Mouse (Mus musculus) adrenal gland, postnatal 36 days (tissue): ENCODE results near the gene Prkar1a. TPM values are rescaled to one million over a fixed set of nuclear protein-coding genes. Genes with fewer than 3 reads are reported as not detected.

Source experiments
- DNase-seq, 2 experiments: peaks; one replicate each; pipeline ENCODE4 v3.0.0; 2021; ENCODE audit warnings: mixed read lengths in 1 of 2
- long read RNA-seq, 2 experiments: library from polyadenylated mRNA; stranded (forward); transcript quantifications; one replicate each; pipeline ENCODE4 v2.0.0; 2021; ENCODE audit warnings: borderline sequencing depth in 2 of 2
- total RNA-seq, 2 experiments: library from RNA; stranded (reverse); gene quantifications; 2 replicates each; pipeline ENCODE4 v1.2.3; 2021

The Prkar1a gene
- 100 to 1,000 TPM; 421 to 431 TPM for total RNA-seq
- long read RNA-seq, experiment 1, transcript Prkar1a-201 (11 exons, 3,359 nt): major isoform, 716 of 937 reads
- long read RNA-seq, experiment 1, partial matches to known transcripts: 178 of 937 reads
- long read RNA-seq, experiment 1, other reads (novel, unspliced or antisense): 42 of 937 reads
- long read RNA-seq, experiment 2, transcript Prkar1a-201 (11 exons, 3,359 nt): major isoform, 137 of 187 reads
- long read RNA-seq, experiment 2, partial matches to known transcripts: 46 of 187 reads
- long read RNA-seq, experiment 2, other reads (novel, unspliced or antisense): 3 of 187 reads

- DNase-seq: no peak
These were observed at the start of gene Prkar1a for GRCm38 (mm10) chr11:109649206-109649605. TSS of gene Prkar1a (plus strand) at chr11:109649405.

DNA sequence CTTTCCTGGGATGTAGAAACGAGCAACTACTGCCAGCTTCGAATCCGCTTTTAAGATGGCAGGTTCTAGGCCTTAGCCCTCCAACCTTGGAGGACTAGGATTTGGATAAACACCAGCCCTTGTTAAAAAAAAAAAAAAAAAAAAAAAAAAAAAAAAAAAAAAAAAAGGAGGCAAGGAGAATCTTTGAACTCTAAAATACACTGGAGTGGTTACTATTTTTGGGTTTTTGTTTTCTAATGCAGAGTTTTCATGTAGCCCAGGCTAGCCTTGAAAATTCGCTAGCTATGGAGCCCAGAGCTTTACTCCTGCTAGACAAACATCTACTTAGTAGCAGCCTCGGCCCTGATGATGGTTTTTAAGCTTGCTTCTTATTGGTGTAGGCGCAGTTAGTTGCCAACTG lies 41.6 kb upstream of the Prkar1a start:
- no peak for DNase-seq

GRCm38 (mm10) chr11:109608976-109609625 lies 40.1 kb upstream of the Prkar1a start:
- no peak for DNase-seq

DNA sequence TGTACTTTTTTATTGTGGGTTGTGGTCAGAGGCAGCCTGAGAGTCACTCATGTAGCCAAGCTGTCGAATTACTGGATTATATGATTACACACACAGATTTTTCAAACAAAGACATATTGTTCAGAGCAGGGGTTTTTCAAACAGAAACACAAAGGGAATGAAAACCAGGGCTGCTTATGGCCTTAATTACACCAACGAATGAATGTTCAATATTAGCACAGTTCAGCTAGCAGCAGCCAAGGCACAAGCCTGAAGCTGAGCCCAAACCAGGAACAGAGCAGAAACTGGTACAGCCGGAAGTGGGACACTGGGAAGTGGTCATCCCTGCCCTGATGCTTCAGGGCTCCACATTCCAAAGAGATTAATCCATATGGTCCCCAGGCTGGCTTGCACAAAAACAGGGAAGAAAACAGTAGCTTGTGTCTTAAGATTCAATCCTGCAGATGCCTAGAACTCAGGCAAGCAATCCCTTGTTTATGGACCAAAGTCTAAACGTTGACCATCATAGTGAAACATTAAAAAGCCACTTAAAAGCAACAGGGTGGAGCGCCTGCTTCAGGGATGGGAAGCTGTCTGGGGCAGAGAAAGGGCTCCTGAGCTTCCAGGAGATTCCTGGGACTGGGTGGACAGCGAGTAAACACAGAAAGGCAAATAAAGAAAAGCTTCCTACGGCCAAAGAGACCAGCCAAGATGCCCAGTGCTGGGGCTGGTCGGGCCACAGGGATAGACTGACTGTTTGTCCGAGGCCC lies 39.0 kb upstream of the Prkar1a start:
- DNase-seq: no peak

- DNase-seq: peak; percentile 63 to 71
These were observed 38.4 kb upstream of the Prkar1a start for GRCm38 (mm10) chr11:109610795-109611302.

- peak; percentile 100 for DNase-seq
These were observed 37.7 kb upstream of the Prkar1a start, which contains the start of gene Wipi1 for GRCm38 (mm10) chr11:109611303-109612149. TSS of gene Wipi1 (minus strand) at chr11:109611967.

DNA sequence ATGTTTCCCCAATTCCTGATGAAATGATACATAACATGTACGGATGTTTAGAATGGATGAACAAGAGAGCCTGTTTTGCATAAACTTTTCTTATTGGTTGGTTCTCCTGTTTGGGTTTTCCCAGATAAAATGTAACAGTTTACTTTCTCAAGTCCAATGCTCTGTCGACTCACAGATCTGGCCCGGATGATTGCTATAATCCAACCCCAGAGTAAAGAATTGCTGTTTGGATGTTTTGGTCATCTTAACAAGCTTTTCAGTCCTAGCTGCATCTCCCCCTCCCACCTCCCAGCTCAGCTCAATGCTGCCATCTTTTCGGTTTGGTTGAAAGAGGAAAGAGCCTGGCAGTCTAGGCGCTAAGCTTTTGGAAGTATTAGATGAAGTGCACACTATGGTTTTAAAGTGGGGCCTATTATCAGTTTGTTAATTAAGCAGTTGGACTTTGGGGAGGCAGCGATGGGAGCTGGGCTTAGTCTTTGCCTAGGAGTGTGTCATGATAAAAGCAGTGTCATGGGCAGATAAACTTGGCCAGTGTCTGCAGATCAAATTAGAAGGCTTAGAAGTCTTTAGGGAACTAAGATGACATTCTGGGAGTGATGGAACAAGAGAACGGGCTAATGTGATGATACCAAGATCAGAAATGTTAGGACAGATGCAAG lies 36.2 kb upstream of the Prkar1a start:
- no peak for DNase-seq

GRCm38 (mm10) chr11:109615286-109615685 lies 33.9 kb upstream of the Prkar1a start:
- DNase-seq: no peak

DNA sequence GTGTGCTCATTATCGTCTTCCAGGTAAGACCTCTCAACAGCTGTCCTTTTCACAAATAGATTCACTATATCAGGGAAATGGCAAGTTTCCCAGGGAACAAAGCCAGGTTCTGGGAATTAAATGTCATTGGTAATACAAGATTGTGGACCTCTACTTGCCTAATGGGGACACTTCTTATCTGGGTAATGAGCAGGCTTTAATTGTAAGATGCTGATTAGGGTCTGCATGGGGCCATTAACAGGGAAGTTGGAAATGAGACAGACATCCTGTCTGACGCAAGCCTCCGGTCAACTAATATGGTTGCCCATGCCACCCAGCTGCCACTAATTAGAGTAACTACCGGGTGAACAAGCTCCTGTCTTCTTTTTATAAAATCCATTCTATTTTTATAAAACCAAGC lies 32.9 kb upstream of the Prkar1a start:
- no peak for DNase-seq

DNA sequence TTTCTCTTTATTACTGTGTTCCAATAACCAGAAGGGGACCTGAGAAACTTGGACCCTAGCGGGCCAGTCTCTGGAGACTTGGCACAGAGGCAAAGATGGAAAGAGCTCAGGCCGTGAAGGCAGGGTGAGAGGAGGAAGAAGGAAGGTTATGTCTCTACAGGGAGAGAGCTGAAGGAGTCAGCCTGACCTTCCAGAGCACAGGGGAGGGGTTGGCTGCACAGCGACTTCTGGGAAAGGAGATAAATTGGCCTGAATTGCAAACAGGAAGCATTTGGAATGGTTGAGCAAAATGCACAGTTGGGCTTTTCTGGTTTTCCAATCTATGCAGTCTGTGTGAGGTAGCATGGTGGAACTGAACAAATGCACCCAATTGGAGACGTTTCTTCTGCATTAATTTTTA lies 32.4 kb upstream of the Prkar1a start:
- DNase-seq: peak; percentile 41 to 46

DNA sequence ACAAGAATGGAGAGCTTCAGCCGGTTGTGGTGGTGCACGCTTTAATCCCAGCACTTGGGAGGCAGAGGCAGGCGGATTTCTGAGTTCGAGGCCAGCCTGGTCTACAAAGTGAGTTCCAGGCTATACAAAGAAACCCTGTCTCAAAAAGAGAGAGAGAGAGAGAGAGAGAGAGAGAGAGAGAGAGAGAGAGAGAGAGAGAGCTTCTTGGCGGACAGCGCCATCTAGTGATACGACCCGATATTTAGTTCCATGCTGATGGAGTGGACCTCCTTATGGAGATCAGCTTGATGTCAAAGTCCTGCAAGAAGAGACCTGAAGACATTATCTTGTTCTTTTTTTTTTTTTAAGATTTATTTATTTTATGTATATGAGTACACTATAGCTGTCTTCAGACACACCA lies 30.1 kb upstream of the Prkar1a start:
- DNase-seq: peak; percentile 76 to 84

GRCm38 (mm10) chr11:109620356-109620755 lies 28.8 kb upstream of the Prkar1a start:
- DNase-seq: peak; percentile 72 to 74

GRCm38 (mm10) chr11:109621183-109621582 lies 28.0 kb upstream of the Prkar1a start:
- DNase-seq: peak; percentile 56 to 70

GRCm38 (mm10) chr11:109622518-109623037 lies 26.6 kb upstream of the Prkar1a start:
- DNase-seq: peak; percentile 22 to 50

DNA sequence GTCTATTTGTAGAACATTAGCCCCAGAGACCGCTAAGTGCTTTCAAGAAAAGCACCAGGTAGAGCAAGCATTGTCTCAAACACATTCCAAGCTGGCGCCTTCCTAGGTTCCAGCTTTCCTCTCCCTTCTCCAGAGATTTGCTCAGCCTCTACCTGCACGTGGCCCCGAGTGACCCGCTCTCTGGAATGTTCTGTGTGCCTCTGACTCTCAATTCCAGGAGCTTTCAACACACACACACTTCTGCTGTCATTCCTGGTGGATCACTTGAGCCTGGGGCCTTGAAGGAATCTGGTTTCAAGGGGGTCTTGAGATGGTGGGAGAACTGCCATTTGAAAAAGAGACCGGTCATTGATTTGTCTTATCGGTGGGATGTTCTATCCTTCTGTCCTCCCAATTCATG lies 26.0 kb upstream of the Prkar1a start:
- no peak for DNase-seq

DNA sequence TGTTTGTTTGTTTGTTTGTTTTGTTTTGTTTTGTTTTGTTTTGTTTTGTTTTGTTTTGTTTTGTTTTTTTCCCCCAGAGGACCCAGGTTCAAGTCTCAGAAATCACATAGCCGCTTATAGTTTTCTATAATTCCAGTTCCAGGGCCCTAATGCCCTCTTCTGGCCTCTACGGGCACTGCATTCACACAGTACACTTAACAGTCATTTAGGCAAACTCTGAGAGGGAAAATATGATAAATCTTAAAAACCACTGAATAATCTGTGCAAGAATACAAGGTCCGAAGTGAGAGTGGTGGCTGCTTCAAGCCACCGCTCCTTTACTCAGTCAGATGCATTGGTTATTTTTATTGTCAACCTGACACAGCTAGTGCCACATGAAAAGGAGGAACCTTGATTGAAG lies 21.6 kb upstream of the Prkar1a start:
- no peak for DNase-seq

GRCm38 (mm10) chr11:109628099-109628498 lies 21.1 kb upstream of the Prkar1a start:
- DNase-seq: no peak

DNA sequence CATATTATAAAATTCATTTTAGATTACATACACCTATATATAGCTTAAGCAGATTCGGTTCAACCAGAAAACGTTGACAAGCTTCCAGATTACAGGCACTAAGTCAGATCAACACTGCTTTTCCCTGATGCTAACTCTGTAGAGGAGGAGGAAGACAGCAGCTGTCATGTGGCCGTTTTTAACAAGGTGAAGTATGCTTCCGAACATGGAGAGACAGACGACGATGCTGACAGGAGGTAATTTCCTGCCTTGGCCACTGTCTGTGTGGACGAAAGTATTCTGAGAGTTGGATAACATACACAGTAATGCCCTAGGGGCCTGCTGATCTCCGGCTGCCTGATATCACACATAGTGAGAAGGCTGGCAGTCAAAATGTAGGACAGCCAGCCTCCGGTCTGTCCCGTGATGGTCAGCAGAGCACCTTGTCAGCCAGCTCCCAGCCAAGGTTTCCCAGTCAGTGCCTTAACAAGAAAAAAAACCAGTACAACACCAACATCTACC lies 20.1 kb upstream of the Prkar1a start:
- no peak for DNase-seq

GRCm38 (mm10) chr11:109634928-109635327 lies 14.3 kb upstream of the Prkar1a start:
- DNase-seq: no peak

GRCm38 (mm10) chr11:109635871-109636395 lies 13.3 kb upstream of the Prkar1a start:
- DNase-seq: no peak
